Mouse (Mus musculus) lung, postnatal 14 days (tissue): ENCODE measurements around the gene Ap5z1.
A peak's percentile ranks its signal among the peaks of the same experiment; 100 is the strongest.

Experiments used
- DNase-seq: peaks from one replicate; pipeline ENCODE4 v3.0.0; 2021

The Ap5z1 gene

GRCm38 (mm10) chr5:142524711-142525464 is 61.1 kb downstream of the Ap5z1 start:
- peak; percentile 37 for DNase-seq
